ENCODE assay signal across 28 mouse cellular contexts in genomic region chr1:166170852-166171251, GRCm38 (mm10). TPM values are rescaled to one million over a fixed set of nuclear protein-coding genes. Genes with fewer than 3 reads are reported as not detected.
DNase-seq lines count a peak whose midpoint lies in the region; ATAC-seq and TF ChIP-seq lines count a peak whose summit lies in the region.
"Had no signal": no experiment of that assay in that cellular context is flagged by ENCODE, and none has a peak within 500 bp of the region (broad histone marks: within the 10 kb centered on the region; RNA-seq: fewer than 3 reads in every experiment).

No protein-coding gene starts in this region.

- H3K9ac ChIP-seq in heart, adult 2 months (ENCODE audit: low read depth, low read length) = no peak overlapping the region
- H3K9ac ChIP-seq in midbrain, embryonic 11.5 days (ENCODE audit: low read length) = no peak overlapping the region
- H3K9ac ChIP-seq in midbrain, postnatal 0 days (replicated peaks; ENCODE audit: low read length, poor library complexity, severe bottlenecking) = no peak overlapping the region
- H3K9ac ChIP-seq: forebrain, embryonic 13.5 days; heart, embryonic 13.5 days; hindbrain, embryonic 14.5 days had no signal

- TF ChIP-seq CTCF in heart, adult 2 months (IDR thresholded peaks at IDR 0.05) = no peak
- no peak for TF ChIP-seq CTCF in midbrain, postnatal 0 days (IDR thresholded peaks at IDR 0.05)

- TF ChIP-seq EP300 in heart, adult 2 months (IDR thresholded peaks at IDR 0.05; ENCODE audit: insufficient read depth, low read depth, low read length) = no peak

- TF ChIP-seq POLR2A in heart, adult 2 months (IDR thresholded peaks at IDR 0.05; ENCODE audit: insufficient read depth, low read depth, low read length) = no peak

- H3K27me3 ChIP-seq in heart, embryonic 10.5 days (ENCODE audit: insufficient read depth, poor library complexity, severe bottlenecking) = no peaks in the 10 kb centered on the region
- no peaks in the 10 kb centered on the region for H3K27me3 ChIP-seq in heart, adult 2 months (ENCODE audit: control insufficient read depth, insufficient read depth, low read length)
- no peaks in the 10 kb centered on the region for H3K27me3 ChIP-seq in midbrain, embryonic 11.5 days (ENCODE audit: control insufficient read depth, insufficient read depth, low read length)
- no peaks in the 10 kb centered on the region for H3K27me3 ChIP-seq in midbrain, postnatal 0 days (ENCODE audit: insufficient read depth, low read length)
- H3K27me3 ChIP-seq: forebrain, embryonic 13.5 days; heart, embryonic 13.5 days had no signal

- H3K79me2 ChIP-seq in heart, adult 2 months (replicated peaks; ENCODE audit: control insufficient read depth, insufficient read depth, low read length) = no peaks in the 10 kb centered on the region

- DNase-seq in heart, embryonic 10.5 days (ENCODE audit: low spot score) = peak; percentile 62
- no peak for DNase-seq in heart, adult 2 months
- DNase-seq in midbrain, embryonic 11.5 days (ENCODE audit: low spot score, missing footprints) = peak; percentile 78
- DNase-seq in midbrain, postnatal 0 days (ENCODE audit: low spot score) = no peak
- DNase-seq in telencephalon, adult 2 months (ENCODE audit: low read depth, low spot score) = peak; percentile 29
- DNase-seq in embryo, embryonic 11 days = no peak
- DNase-seq: adrenal gland, adult 2 months; adrenal gland, postnatal 14 days; cerebellum, adult 11-12 months; cerebellum, adult 8-10 months; cerebellum, postnatal 10 days; cerebellum, postnatal 36 days; heart, postnatal 14 days; heart, postnatal 4 days had no signal

- no peak for ATAC-seq in midbrain, embryonic 11.5 days (ENCODE audit: low FRiP score)
- no peak for ATAC-seq in midbrain, postnatal 0 days (ENCODE audit: low FRiP score)
- ATAC-seq: CD4-positive, CD25-positive, alpha-beta regulatory T cell, adult 4 months; forebrain, embryonic 13.5 days; forebrain, embryonic 16.5 days; hindbrain, postnatal 0 days; inflammation-experienced regulatory T-cells, adult 6 months had no signal

- no peak overlapping the region for H3K4me3 ChIP-seq in heart, embryonic 10.5 days
- H3K4me3 ChIP-seq in heart, adult 2 months = no peak overlapping the region
- H3K4me3 ChIP-seq in midbrain, embryonic 11.5 days (ENCODE audit: low read depth, low read length) = no peak overlapping the region
- no peak overlapping the region for H3K4me3 ChIP-seq in midbrain, postnatal 0 days (ENCODE audit: low read depth, low read length)
- H3K4me3 ChIP-seq: forebrain, embryonic 10.5 days; forebrain, embryonic 13.5 days; heart, embryonic 13.5 days had no signal

- no peaks in the 10 kb centered on the region for H3K4me1 ChIP-seq in heart, embryonic 10.5 days
- no peaks in the 10 kb centered on the region for H3K4me1 ChIP-seq in heart, adult 2 months (ENCODE audit: control insufficient read depth, insufficient read depth, low read length)
- H3K4me1 ChIP-seq in midbrain, embryonic 11.5 days (ENCODE audit: control insufficient read depth, insufficient read depth, low read length) = no peaks in the 10 kb centered on the region
- H3K4me1 ChIP-seq in midbrain, postnatal 0 days (ENCODE audit: insufficient read depth, low read length) = no peaks in the 10 kb centered on the region
- H3K4me1 ChIP-seq: forebrain, embryonic 10.5 days; forebrain, embryonic 13.5 days; heart, embryonic 13.5 days had no signal

- H3K4me2 ChIP-seq in midbrain, embryonic 11.5 days = no peak overlapping the region
- no peak overlapping the region for H3K4me2 ChIP-seq in midbrain, postnatal 0 days (ENCODE audit: low read depth, low read length, poor library complexity, severe bottlenecking)
- H3K4me2 ChIP-seq: forebrain, embryonic 13.5 days; heart, embryonic 13.5 days; hindbrain, embryonic 14.5 days had no signal

- intact Hi-C loops in heart, adult 2 months (cut with DNase I) = no loop called here

- WGBS in heart, embryonic 10.5 days = 90% methylated on average over 12 of the region's 12 CpGs
- 92% methylated on average over 12 of the region's 12 CpGs for whole genome bisulfite sequencing in heart, adult 2 months
- whole genome bisulfite sequencing in midbrain, embryonic 11.5 days = 93% methylated on average over 12 of the region's 12 CpGs
- 94% methylated on average over 12 of the region's 12 CpGs for WGBS in midbrain, postnatal 0 days

- H3K27ac ChIP-seq in heart, embryonic 10.5 days = no peak overlapping the region
- no peak overlapping the region for H3K27ac ChIP-seq in heart, adult 2 months
- H3K27ac ChIP-seq in midbrain, embryonic 11.5 days (ENCODE audit: low read depth, low read length) = no peak overlapping the region
- no peak overlapping the region for H3K27ac ChIP-seq in midbrain, postnatal 0 days (ENCODE audit: low read depth, low read length)
- H3K27ac ChIP-seq: forebrain, embryonic 10.5 days; forebrain, embryonic 13.5 days; heart, embryonic 13.5 days; hindbrain, embryonic 14.5 days; hindbrain, postnatal 0 days had no signal

- H3K36me3 ChIP-seq in heart, embryonic 10.5 days = no peaks in the 10 kb centered on the region
- H3K36me3 ChIP-seq in heart, adult 2 months (ENCODE audit: control insufficient read depth, insufficient read depth, low read length) = no peaks in the 10 kb centered on the region
- H3K36me3 ChIP-seq in midbrain, embryonic 11.5 days (ENCODE audit: control insufficient read depth, insufficient read depth, low read length) = no peaks in the 10 kb centered on the region
- H3K36me3 ChIP-seq in midbrain, postnatal 0 days (ENCODE audit: insufficient read depth, low read length) = no peaks in the 10 kb centered on the region
- H3K36me3 ChIP-seq: forebrain, embryonic 10.5 days; heart, embryonic 13.5 days had no signal

- no peaks in the 10 kb centered on the region for H3K9me3 ChIP-seq in heart, embryonic 10.5 days
- no peaks in the 10 kb centered on the region for H3K9me3 ChIP-seq in midbrain, embryonic 11.5 days (ENCODE audit: control insufficient read depth, low read length)
- H3K9me3 ChIP-seq in midbrain, postnatal 0 days (ENCODE audit: low read length) = no peaks in the 10 kb centered on the region
- H3K9me3 ChIP-seq: forebrain, embryonic 10.5 days; forebrain, embryonic 13.5 days; heart, embryonic 13.5 days had no signal

RNA-seq across cellular contexts. Expression of gene Gpa33, which starts 40.8 kb away (rescaled TPM):
- 0.15 and 0.20 TPM in 2 replicates for polyA plus RNA-seq in heart, embryonic 10.5 days (2016; fragmentation: Nextera tagmentation; extraction: Ambion mirVana)
- not detected for total RNA-seq in heart, adult 2 months (2021)
- polyA plus RNA-seq in heart, adult 2 months (2012; rRNA removed) = not detected in 2 replicates
- polyA plus RNA-seq in midbrain, embryonic 11.5 days (2014; fragmentation: Nextera tagmentation; extraction: Ambion mirVana) = 0.17 and 0.38 TPM in 2 replicates
- 0.14 TPM in 1 of 2 replicates, not detected in the other for total RNA-seq in midbrain, postnatal 0 days (2014; rRNA removed)
- polyA plus RNA-seq in midbrain, postnatal 0 days (2015; fragmentation: Nextera tagmentation; extraction: Ambion mirVana) = 0.17 TPM in 1 of 2 replicates, not detected in the other
- total RNA-seq: adrenal gland, postnatal 14 days; gastrocnemius, adult 8-10 months; gastrocnemius, postnatal 25 days; heart, adult 8-10 months; heart, postnatal 14 days; heart, postnatal 4 days; hindbrain, postnatal 0 days; MEL had no signal
- polyA plus RNA-seq: CD4-positive, CD25-positive, alpha-beta regulatory T cell, adult 4 months; cortical plate, adult 2 months; forebrain, embryonic 13.5 days; forebrain, embryonic 16.5 days; frontal cortex, adult 2 months; heart, embryonic 13.5 days; hindbrain, embryonic 14.5 days; inflammation-experienced regulatory T-cells, adult 6 months had no signal

RNA-seq across cellular contexts. Expression of gene Dusp27, which starts 43.1 kb away (rescaled TPM):
- polyA plus RNA-seq in heart, embryonic 10.5 days (2016; fragmentation: Nextera tagmentation; extraction: Ambion mirVana) = 38.2 and 64.9 TPM in 2 replicates
- 10 to 100 TPM; 37.3 to 42.1 TPM for total RNA-seq in heart, adult 2 months (2021)
- polyA plus RNA-seq in heart, adult 2 months (2012; rRNA removed) = 9.4 and 12.8 TPM in 2 replicates
- 2.3 and 2.4 TPM in 2 replicates for polyA plus RNA-seq in midbrain, embryonic 11.5 days (2014; fragmentation: Nextera tagmentation; extraction: Ambion mirVana)
- total RNA-seq in midbrain, postnatal 0 days (2014; rRNA removed) = 0.71 and 1.2 TPM in 2 replicates
- 0.59 and 0.72 TPM in 2 replicates for polyA plus RNA-seq in midbrain, postnatal 0 days (2015; fragmentation: Nextera tagmentation; extraction: Ambion mirVana)
- total RNA-seq: MEL had no signal
- polyA plus RNA-seq: CD4-positive, CD25-positive, alpha-beta regulatory T cell, adult 4 months; inflammation-experienced regulatory T-cells, adult 6 months had no signal

Comparison
In these comparisons a context has a peak if more than half of its experiments do, and no peak if none do; other contexts are left out.
1. DNase-seq: peak in heart, embryonic 10.5 days (single experiment), midbrain, embryonic 11.5 days (single experiment) and telencephalon, adult 2 months (single experiment); none in heart, adult 2 months (0 of 2), midbrain, postnatal 0 days (single experiment) and embryo, embryonic 11 days (single experiment).